Mouse (Mus musculus): ENCODE measurements around the gene St6galnac3.

Gene St6galnac3

DNA sequence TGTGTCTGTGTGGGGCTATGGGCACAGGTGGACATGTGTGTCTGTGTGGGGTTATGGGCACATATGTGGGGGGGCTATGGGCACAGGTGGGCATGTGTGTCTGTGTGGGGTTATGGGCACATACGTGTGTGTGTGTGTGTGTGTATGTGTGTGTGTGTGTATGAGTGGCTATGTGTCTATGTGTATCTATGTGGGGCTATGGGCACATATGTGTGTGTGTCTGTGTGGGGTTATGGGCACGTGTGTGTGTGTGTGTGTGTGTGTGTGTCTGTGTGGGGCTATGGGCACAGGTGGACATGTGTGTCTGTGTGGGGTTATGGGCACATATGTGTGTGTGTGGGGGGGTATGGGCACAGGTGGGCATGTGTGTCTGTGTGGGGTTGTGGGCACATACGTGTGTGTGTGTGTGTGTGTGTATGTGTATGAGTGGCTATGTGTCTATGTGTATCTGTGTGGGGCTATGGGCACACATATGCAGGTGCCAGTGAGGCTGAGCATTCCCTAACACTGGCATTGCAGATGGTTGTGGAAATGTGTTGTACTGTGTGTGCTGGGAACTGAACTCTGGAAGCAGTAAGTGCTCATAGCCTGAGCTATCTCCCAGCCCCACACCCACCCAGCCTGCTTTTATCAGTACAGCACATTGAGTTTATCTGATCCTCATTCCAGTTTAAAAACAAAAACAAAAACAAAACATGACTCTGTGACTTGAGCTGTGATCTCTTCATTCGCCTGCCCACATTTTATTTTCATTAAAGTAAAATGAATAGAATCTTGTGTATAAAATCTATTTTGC, 8.6 kb upstream of the St6galnac3 start:
- DNase-seq (ENCODE audit: low read depth): no peak

GRCm38 (mm10) chr3:153732749-153733148, 7.8 kb upstream of the St6galnac3 start:
- DNase-seq (ENCODE audit: low read depth): no peak

DNA sequence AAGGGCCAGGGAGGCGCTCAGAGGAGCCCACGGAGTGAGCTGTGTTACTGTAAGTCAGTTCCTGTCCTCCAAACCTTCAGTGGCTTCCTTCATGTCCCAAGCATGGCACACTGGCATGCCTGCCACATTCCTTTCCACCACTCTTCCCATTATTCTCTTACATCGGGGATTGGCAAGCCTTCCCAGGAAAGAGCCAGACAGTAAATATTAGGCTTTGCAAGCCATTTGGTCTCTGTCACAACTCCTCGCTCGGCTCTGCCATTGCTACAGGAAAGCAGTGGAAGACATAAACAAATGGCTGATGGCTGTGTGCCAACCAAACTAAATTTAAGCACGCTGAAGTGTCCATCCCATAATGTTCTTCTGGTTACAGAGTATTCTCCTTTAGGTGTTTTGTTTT, 7.1 kb upstream of the St6galnac3 start:
- no peak for DNase-seq (ENCODE audit: low read depth)

GRCm38 (mm10) chr3:153728577-153728976, 3.6 kb upstream of the St6galnac3 start:
- DNase-seq (ENCODE audit: low read depth): no peak

GRCm38 (mm10) chr3:153723467-153724079, 1.4 kb downstream of the St6galnac3 start:
- no peak for DNase-seq (ENCODE audit: low read depth)

- no peak for DNase-seq (ENCODE audit: low read depth)
Measured at GRCm38 (mm10) chr3:153721525-153721924, 3.4 kb downstream of the St6galnac3 start.

DNA sequence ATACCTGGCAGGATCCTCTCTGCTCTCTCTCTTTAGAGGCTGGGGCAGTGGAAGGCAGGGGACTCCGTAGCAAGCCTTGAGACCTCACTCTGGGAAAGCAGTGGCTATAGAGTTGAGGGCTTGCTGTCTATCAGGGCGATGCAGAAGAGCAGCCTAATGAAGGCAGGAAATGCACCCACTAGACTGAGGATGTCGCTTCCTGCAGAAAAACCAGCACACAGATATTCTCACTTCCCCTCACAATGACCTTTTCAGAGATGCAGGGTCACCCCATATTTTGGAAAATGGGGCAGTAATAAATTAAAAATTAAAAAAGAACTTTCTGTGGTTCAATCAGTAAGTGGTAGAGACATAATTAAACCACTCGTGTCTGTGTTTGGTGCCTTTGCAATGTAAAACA, 4.1 kb downstream of the St6galnac3 start:
- DNase-seq (ENCODE audit: low read depth): no peak

DNA sequence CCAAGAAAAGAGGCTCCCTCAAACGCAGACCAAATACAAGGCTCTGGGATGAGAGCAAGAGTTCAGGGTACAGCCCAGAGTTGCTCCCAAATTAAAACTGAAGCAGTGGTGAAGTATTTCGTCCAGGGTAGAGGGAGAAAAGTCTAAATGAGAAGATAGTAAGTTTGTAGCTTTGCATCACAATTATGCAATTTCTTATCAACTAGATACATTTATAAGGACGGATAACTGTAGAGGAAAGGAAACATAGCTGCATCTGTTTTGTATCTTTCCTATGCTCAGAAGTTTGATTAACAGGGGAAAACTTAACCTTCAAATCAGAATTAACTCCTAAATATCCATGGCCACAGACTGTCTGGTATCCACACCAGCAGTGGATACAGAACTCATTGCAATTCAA, 4.7 kb downstream of the St6galnac3 start:
- DNase-seq (ENCODE audit: low read depth): no peak

GRCm38 (mm10) chr3:153719256-153719970, 5.6 kb downstream of the St6galnac3 start:
- DNase-seq (ENCODE audit: low read depth): no peak

DNA sequence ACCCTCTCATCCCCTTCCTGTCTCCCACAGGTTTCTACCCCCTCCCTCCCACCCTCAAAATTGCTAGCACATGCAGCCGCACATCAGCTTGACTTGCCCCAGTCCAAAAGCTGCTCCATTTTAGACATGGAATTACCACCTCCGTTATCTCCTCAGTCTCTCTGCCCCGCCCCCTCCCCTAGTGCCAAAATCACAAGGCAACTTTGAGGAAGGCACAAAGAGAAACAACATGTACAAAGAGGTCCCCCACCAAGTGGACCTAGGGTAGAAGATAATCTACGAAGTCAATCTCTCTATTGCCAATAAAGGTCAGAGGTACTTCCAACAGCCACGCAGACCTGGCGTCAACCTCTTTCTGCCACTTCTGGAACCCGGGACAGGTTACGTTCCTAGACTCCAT, 6.2 kb downstream of the St6galnac3 start:
- no peak for DNase-seq (ENCODE audit: low read depth)

GRCm38 (mm10) chr3:153717742-153718141, 7.2 kb downstream of the St6galnac3 start:
- DNase-seq (ENCODE audit: low read depth): no peak

DNA sequence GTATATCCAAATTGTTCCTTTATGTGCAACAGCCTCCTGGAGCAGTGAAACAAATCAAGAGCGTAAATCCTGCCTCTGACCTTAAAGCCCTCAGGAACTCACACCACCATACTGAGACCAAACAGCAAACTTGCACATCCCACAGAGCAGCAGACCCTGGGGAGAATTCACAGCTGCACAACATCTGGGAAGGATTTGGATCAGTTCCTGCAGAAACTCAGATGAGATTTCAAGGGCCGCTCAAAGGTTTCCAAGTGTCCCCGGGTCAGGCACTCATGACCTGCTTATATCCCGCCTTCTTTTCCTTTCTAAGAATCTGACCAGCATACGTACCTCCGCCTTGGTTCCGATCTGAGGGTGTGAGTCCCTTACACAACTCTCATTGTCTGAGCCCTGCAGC, 9.3 kb downstream of the St6galnac3 start:
- DNase-seq (ENCODE audit: low read depth): no peak

GRCm38 (mm10) chr3:153710545-153710944, 14.4 kb downstream of the St6galnac3 start:
- DNase-seq (ENCODE audit: low read depth): no peak

GRCm38 (mm10) chr3:153707687-153708086, 17.3 kb downstream of the St6galnac3 start:
- no peak for DNase-seq (ENCODE audit: low read depth)

DNA sequence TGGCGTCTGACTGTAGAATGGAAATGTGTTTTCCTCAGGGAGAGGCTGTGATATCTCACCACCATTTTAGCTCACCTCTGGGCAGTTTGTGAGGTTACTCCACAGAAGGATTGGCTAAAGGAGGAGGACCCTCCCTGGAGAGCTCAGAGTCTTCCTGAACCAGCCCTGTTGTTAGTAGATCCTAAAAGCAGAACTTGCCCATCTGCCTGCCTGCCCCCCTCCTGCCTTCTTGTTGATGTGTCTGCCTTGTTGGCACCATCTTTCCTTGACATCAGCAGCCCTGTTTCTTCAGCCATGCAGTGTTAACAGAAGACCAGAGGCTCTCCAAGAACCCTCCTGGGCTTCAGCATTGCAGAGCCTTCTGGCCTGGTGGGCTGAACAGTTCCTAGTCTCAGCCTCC, 18.1 kb downstream of the St6galnac3 start:
- DNase-seq (ENCODE audit: low read depth): no peak

- no peak for DNase-seq (ENCODE audit: low read depth)
Measured at GRCm38 (mm10) chr3:153701752-153702740, 22.9 kb downstream of the St6galnac3 start.

GRCm38 (mm10) chr3:153701172-153701571, 23.8 kb downstream of the St6galnac3 start:
- no peak for DNase-seq (ENCODE audit: low read depth)

DNA sequence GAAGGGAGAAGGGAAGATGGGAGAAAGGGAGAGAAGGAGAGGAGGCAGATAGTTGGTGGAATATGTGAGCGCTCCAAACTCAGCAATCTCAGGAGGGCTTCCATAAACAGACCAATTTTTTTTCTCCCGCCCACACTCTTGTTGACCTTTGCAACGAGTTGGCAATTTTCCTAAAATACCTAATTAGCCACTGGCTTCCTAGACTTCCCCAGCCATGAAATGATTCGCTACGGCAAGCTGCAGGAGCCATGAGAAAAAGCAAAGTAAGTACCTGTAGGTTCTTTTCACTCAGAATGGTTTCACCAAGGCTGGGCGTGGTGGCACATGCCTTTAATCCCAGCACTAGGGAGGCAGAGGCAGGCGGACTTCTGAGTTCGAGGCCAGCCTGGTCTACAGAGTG, 25.9 kb downstream of the St6galnac3 start:
- DNase-seq (ENCODE audit: low read depth): no peak

GRCm38 (mm10) chr3:153692978-153693377, 32.0 kb downstream of the St6galnac3 start:
- no peak for DNase-seq (ENCODE audit: low read depth)

DNA sequence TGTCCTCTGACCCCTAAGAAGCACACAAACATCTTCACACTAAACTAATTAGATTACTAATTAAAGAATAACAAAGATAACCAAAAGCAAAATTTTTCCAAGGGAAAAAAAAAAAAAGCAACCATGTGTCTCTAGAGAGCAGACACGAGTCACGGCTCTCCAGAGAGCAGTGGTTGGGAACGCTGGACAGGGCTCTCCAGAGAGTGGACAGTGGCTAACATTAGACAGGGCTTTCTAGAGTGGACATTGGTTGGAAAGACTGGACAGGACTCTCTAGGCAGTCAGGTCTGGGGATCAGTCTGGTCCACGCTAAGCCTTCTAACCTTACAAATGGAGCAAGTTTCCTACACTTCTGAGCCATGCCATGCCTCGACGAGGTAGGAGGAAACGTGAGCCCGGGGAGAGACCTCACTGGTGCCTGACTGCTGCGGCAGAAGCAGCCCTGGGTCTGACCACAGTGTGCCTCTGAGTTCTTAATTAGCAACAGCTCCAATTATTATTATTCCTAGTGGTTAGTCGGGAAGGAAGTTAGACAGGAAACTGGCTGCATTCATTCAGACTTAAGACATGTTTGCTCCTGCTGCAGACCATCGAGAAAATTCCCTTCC, 32.7 kb downstream of the St6galnac3 start:
- DNase-seq (ENCODE audit: low read depth): no peak

GRCm38 (mm10) chr3:153691537-153691936, 33.4 kb downstream of the St6galnac3 start:
- peak; percentile 18 for DNase-seq (ENCODE audit: low read depth)
